Mouse (Mus musculus) neural tube, embryonic 12.5 days (tissue): ENCODE data around the gene Ccdc40. TPM values are rescaled to one million over a fixed set of nuclear protein-coding genes. Genes with fewer than 3 reads are reported as not detected.
A peak's percentile ranks its signal among the peaks of the same experiment; 100 is the strongest.

Source experiments
- ATAC-seq: fragments of 200-750 bp; cut with Nextera tagmentation; 2 replicates; pipeline ENCODE4 v1.8.0; 2017; ENCODE audit warnings: low read depth, mild to moderate bottlenecking, moderate TSS enrichment, moderate library complexity; ENCODE audit not compliant: low FRiP score
- H3K27ac ChIP-seq: fragments of 300-500 bp; sonication (generic); 2 replicates; pipeline ENCODE4 v1.5.1; 2016
- H3K27me3 ChIP-seq: fragments of 300-500 bp; sonication (generic); replicated peaks from 2 replicates; pipeline ENCODE4 v1.6.1; 2016; ENCODE audit warnings: mild to moderate bottlenecking
- H3K36me3 ChIP-seq: fragments of 300-500 bp; sonication (generic); 2 replicates; pipeline ENCODE4 v1.6.1; 2016; ENCODE audit warnings: mild to moderate bottlenecking
- H3K4me1 ChIP-seq: fragments of 300-500 bp; sonication (generic); 2 replicates; pipeline ENCODE4 v1.6.1; 2016
- H3K4me2 ChIP-seq: fragments of 300-500 bp; sonication (generic); replicated peaks from 2 replicates; pipeline ENCODE4 v1.6.1; 2016; ENCODE audit warnings: mild to moderate bottlenecking
- H3K4me3 ChIP-seq: fragments of 300-500 bp; sonication (generic); 2 replicates; pipeline ENCODE4 v1.5.1; 2016
- H3K9ac ChIP-seq: fragments of 300-500 bp; sonication (generic); 2 replicates; pipeline ENCODE4 v1.6.1; 2016; ENCODE audit warnings: mild to moderate bottlenecking
- H3K9me3 ChIP-seq: fragments of 300-500 bp; sonication (generic); 2 replicates; pipeline ENCODE4 v1.6.1; 2016; ENCODE audit warnings: mild to moderate bottlenecking
- WGBS: fragments of 180-500 bp; shearing (Covaris S2); methylation state at CpG from one replicate; pipeline ENCODE4 v1.1.7; 2016; 5-methylcytosine and 5-hydroxymethylcytosine counted together
- polyA plus RNA-seq: library from polyadenylated mRNA; unstranded; fragments of >200 nt; fragmentation: Nextera tagmentation; extraction: Ambion mirVana; gene quantifications from 2 replicates; pipeline ENCODE4 v1.2.1, GENCODE M21; 2016

Gene Ccdc40
- polyA plus RNA-seq, result 11.5 and 18.0 TPM in 2 replicates

- H3K4me1 ChIP-seq, result peaks cover 53% of the 10 kb centered on the region
- peaks cover 5% of the 10 kb centered on the region; the same call in 1 of the 2 replicates for H3K36me3 ChIP-seq
- ATAC-seq, result peak; percentile 83
- H3K4me2 ChIP-seq, result peak within 1 kb of the TSS; percentile 95
- WGBS, result under 1% methylated on average over 66 of the region's 66 CpGs
- H3K4me3 ChIP-seq, result peak within 1 kb of the TSS; percentile 71
- H3K9me3 ChIP-seq, result no peaks in the 10 kb centered on the region
- peak within 1 kb of the TSS; percentile 79 for H3K27ac ChIP-seq
- H3K9ac ChIP-seq, result peak within 1 kb of the TSS; percentile 87
- no peaks in the 10 kb centered on the region for H3K27me3 ChIP-seq
These were observed at the start of gene Ccdc40, which contains the start of gene Tbc1d16 for GRCm38 (mm10) chr11:119228091-119228781. Gene Ccdc40 (plus strand): TSS chr11:119228572. Gene Tbc1d16 (minus strand): TSS chr11:119228499.

- Histone ChIP-seq H3K4me1 (peaks cover 63% of the 10 kb centered on the region), H3K36me3 (no peaks in the 10 kb centered on the region), H3K27ac (no peak overlapping the region), H3K9ac (no peak overlapping the region), H3K9me3 (no peaks in the 10 kb centered on the region), H3K4me2 (no peak overlapping the region), H3K4me3 (no peak overlapping the region), H3K27me3 (no peaks in the 10 kb centered on the region)
- WGBS, result 85% methylated on average over 14 of the region's 14 CpGs
- ATAC-seq, result no peak
These were observed 47.4 kb upstream of the Ccdc40 start for GRCm38 (mm10) chr11:119180824-119181582.

- Histone ChIP-seq H3K9me3 (no peaks in the 10 kb centered on the region), H3K36me3 (no peaks in the 10 kb centered on the region), H3K27ac (no peak overlapping the region), H3K27me3 (no peaks in the 10 kb centered on the region), H3K4me3 (no peak overlapping the region), H3K9ac (no peak overlapping the region), H3K4me1 (peaks cover 54% of the 10 kb centered on the region), H3K4me2 (no peak overlapping the region)
- WGBS, result 85% methylated on average over 12 of the region's 12 CpGs
- no peak for ATAC-seq
These were observed 46.4 kb upstream of the Ccdc40 start for GRCm38 (mm10) chr11:119181861-119182395.

- H3K9ac ChIP-seq, result no peak overlapping the region
- WGBS, result 74% methylated on average over 15 of the region's 15 CpGs
- peaks cover 54% of the 10 kb centered on the region for H3K4me1 ChIP-seq
- H3K4me3 ChIP-seq, result no peak overlapping the region
- peak overlapping the region; percentile 15; the same call in 1 of the 2 replicates for H3K27ac ChIP-seq
- H3K9me3 ChIP-seq, result no peaks in the 10 kb centered on the region
- ATAC-seq, result no peak
- no peaks in the 10 kb centered on the region for H3K27me3 ChIP-seq
- H3K4me2 ChIP-seq, result no peak overlapping the region
- no peaks in the 10 kb centered on the region for H3K36me3 ChIP-seq
These were observed 44.6 kb upstream of the Ccdc40 start for GRCm38 (mm10) chr11:119183684-119184310.

- no peak overlapping the region for H3K27ac ChIP-seq
- H3K27me3 ChIP-seq, result no peaks in the 10 kb centered on the region
- no peaks in the 10 kb centered on the region for H3K9me3 ChIP-seq
- no peak for ATAC-seq
- WGBS, result 86% methylated on average over 3 of the region's 3 CpGs
- H3K4me2 ChIP-seq, result no peak overlapping the region
- H3K36me3 ChIP-seq, result no peaks in the 10 kb centered on the region
- H3K9ac ChIP-seq, result no peak overlapping the region
- peaks cover 60% of the 10 kb centered on the region for H3K4me1 ChIP-seq
- H3K4me3 ChIP-seq, result no peak overlapping the region
These were observed 42.0 kb upstream of the Ccdc40 start for GRCm38 (mm10) chr11:119186381-119186780.

- peak overlapping the region; percentile 22; the same call in 1 of the 2 replicates for H3K4me2 ChIP-seq
- no peaks in the 10 kb centered on the region; the same call in 1 of the 2 replicates for H3K36me3 ChIP-seq
- H3K27ac ChIP-seq, result no peak overlapping the region
- 41% methylated on average over 25 of the region's 25 CpGs for WGBS
- no peak overlapping the region for H3K4me3 ChIP-seq
- H3K9me3 ChIP-seq, result no peaks in the 10 kb centered on the region
- H3K27me3 ChIP-seq, result no peaks in the 10 kb centered on the region
- no peak overlapping the region for H3K9ac ChIP-seq
- no peak for ATAC-seq
- H3K4me1 ChIP-seq, result peaks cover 58% of the 10 kb centered on the region
These were observed 41.2 kb upstream of the Ccdc40 start for GRCm38 (mm10) chr11:119186989-119187799.

- H3K4me1 ChIP-seq, result peaks cover 56% of the 10 kb centered on the region
- ATAC-seq, result no peak
- WGBS, result 54% methylated on average over 10 of the region's 10 CpGs
These were observed 40.6 kb upstream of the Ccdc40 start for GRCm38 (mm10) chr11:119187800-119188197.

GRCm38 (mm10) chr11:119188389-119188788, 40.0 kb upstream of the Ccdc40 start:
- WGBS, result 72% methylated on average over 6 of the region's 6 CpGs
- H3K4me3 ChIP-seq, result no peak overlapping the region
- no peaks in the 10 kb centered on the region for H3K27me3 ChIP-seq
- H3K9me3 ChIP-seq, result no peaks in the 10 kb centered on the region
- H3K4me1 ChIP-seq, result peaks cover 51% of the 10 kb centered on the region
- H3K4me2 ChIP-seq, result no peak overlapping the region
- no peak for ATAC-seq
- H3K36me3 ChIP-seq, result no peaks in the 10 kb centered on the region; the same call in 1 of the 2 replicates
- H3K27ac ChIP-seq, result no peak overlapping the region
- no peak overlapping the region for H3K9ac ChIP-seq

More at GRCm38 (mm10) chr11:119187800-119188197, 40.6 kb upstream of the Ccdc40 start:
- Histone ChIP-seq H3K36me3 (no peaks in the 10 kb centered on the region; the same call in 1 of the 2 replicates), H3K9ac (no peak overlapping the region), H3K4me2 (peak overlapping the region; percentile 22; the same call in 1 of the 2 replicates), H3K4me3 (no peak overlapping the region), H3K27me3 (no peaks in the 10 kb centered on the region), H3K27ac (no peak overlapping the region), H3K9me3 (no peaks in the 10 kb centered on the region)

GRCm38 (mm10) chr11:119189319-119189718, 39.1 kb upstream of the Ccdc40 start:
- H3K27me3 ChIP-seq, result no peaks in the 10 kb centered on the region
- ATAC-seq, result no peak

GRCm38 (mm10) chr11:119190498-119190897, 37.9 kb upstream of the Ccdc40 start:
- Histone ChIP-seq H3K36me3 (no peaks in the 10 kb centered on the region; the same call in 1 of the 2 replicates), H3K4me1 (peaks cover 40% of the 10 kb centered on the region), H3K27me3 (no peaks in the 10 kb centered on the region), H3K4me3 (no peak overlapping the region), H3K4me2 (0 out of 2 replicates have a peak overlapping the region, but pooled peaks have one; percentile 12), H3K9me3 (no peaks in the 10 kb centered on the region), H3K9ac (peak overlapping the region; percentile 34; the same call in 1 of the 2 replicates), H3K27ac (no peak overlapping the region)
- ATAC-seq, result peak; percentile 54
- WGBS, result 19% methylated on average over 11 of the region's 11 CpGs

More at GRCm38 (mm10) chr11:119189319-119189718, 39.1 kb upstream of the Ccdc40 start:
- 97% methylated on average over 3 of the region's 3 CpGs for WGBS
- Histone ChIP-seq H3K36me3 (no peaks in the 10 kb centered on the region; the same call in 1 of the 2 replicates), H3K4me2 (no peak overlapping the region), H3K9me3 (no peaks in the 10 kb centered on the region), H3K4me1 (peaks cover 41% of the 10 kb centered on the region), H3K27ac (no peak overlapping the region), H3K9ac (no peak overlapping the region), H3K4me3 (no peak overlapping the region)

- Histone ChIP-seq H3K9ac (no peak overlapping the region), H3K4me1 (peaks cover 40% of the 10 kb centered on the region), H3K27me3 (no peaks in the 10 kb centered on the region), H3K9me3 (no peaks in the 10 kb centered on the region), H3K4me2 (no peak overlapping the region), H3K4me3 (no peak overlapping the region), H3K36me3 (no peaks in the 10 kb centered on the region; the same call in 1 of the 2 replicates), H3K27ac (no peak overlapping the region)
- WGBS, result 83% methylated on average over 9 of the region's 9 CpGs
- no peak for ATAC-seq
These were observed 36.7 kb upstream of the Ccdc40 start for GRCm38 (mm10) chr11:119191606-119192081.
